Mouse (Mus musculus): ENCODE measurements around the gene Mcu. TPM values are rescaled to one million over a fixed set of nuclear protein-coding genes. Genes with fewer than 3 reads are reported as not detected.

Mcu gene
- polyA plus RNA-seq, 1 experiment = 32.4 TPM

GRCm38 (mm10) chr10:59576305-59576704 is 40.2 kb downstream of the Mcu start:
- no peak for DNase-seq
- WGBS = 47% methylated on average over 5 of the region's 5 CpGs
- Histone ChIP-seq H3K27me3 (ENCODE audit: control insufficient read depth, insufficient read depth, low read length) (no peaks in the 10 kb centered on the region), H3K27ac (ENCODE audit: insufficient read depth, low read length) (no peak overlapping the region), H3K4me1 (ENCODE audit: control insufficient read depth, insufficient read depth, low read length) (peaks cover 11% of the 10 kb centered on the region), H3K4me3 (replicated peaks; ENCODE audit: insufficient read depth, low read depth, low read length) (no peak overlapping the region)
- TF ChIP-seq POLR2A (IDR thresholded peaks at IDR 0.05; ENCODE audit: borderline replicate concordance, insufficient read depth, low read length) (no peak), CTCF (IDR thresholded peaks at IDR 0.05; ENCODE audit: borderline replicate concordance, insufficient read depth, low read depth, low read length) (no peak)

- H3K27ac ChIP-seq (ENCODE audit: insufficient read depth, low read length) = no peak overlapping the region
- H3K27me3 ChIP-seq (ENCODE audit: control insufficient read depth, insufficient read depth, low read length) = no peaks in the 10 kb centered on the region
- 99% methylated on average over 5 of the region's 5 CpGs for WGBS
- no peak overlapping the region for H3K4me3 ChIP-seq (replicated peaks; ENCODE audit: insufficient read depth, low read depth, low read length)
- DNase-seq = no peak
- H3K4me1 ChIP-seq (ENCODE audit: control insufficient read depth, insufficient read depth, low read length) = peaks cover 10% of the 10 kb centered on the region
- no peak for TF ChIP-seq POLR2A (IDR thresholded peaks at IDR 0.05; ENCODE audit: borderline replicate concordance, insufficient read depth, low read length)
- TF ChIP-seq CTCF (IDR thresholded peaks at IDR 0.05; ENCODE audit: borderline replicate concordance, insufficient read depth, low read depth, low read length) = no peak
These were observed 44.5 kb downstream of the Mcu start for GRCm38 (mm10) chr10:59571964-59572363.

GRCm38 (mm10) chr10:59571273-59571672 is 45.2 kb downstream of the Mcu start:
- no peak for TF ChIP-seq POLR2A (IDR thresholded peaks at IDR 0.05; ENCODE audit: borderline replicate concordance, insufficient read depth, low read length)
- TF ChIP-seq CTCF (IDR thresholded peaks at IDR 0.05; ENCODE audit: borderline replicate concordance, insufficient read depth, low read depth, low read length) = no peak
- 95% methylated on average over 4 of the region's 4 CpGs for WGBS

GRCm38 (mm10) chr10:59570780-59571179 is 45.7 kb downstream of the Mcu start:
- TF ChIP-seq POLR2A (IDR thresholded peaks at IDR 0.05; ENCODE audit: borderline replicate concordance, insufficient read depth, low read length) = no peak
- Histone ChIP-seq H3K4me1 (ENCODE audit: control insufficient read depth, insufficient read depth, low read length) (peaks cover 4% of the 10 kb centered on the region), H3K4me3 (replicated peaks; ENCODE audit: insufficient read depth, low read depth, low read length) (no peak overlapping the region), H3K27ac (ENCODE audit: insufficient read depth, low read length) (no peak overlapping the region), H3K27me3 (ENCODE audit: control insufficient read depth, insufficient read depth, low read length) (no peaks in the 10 kb centered on the region)
- DNase-seq = no peak
- 83% methylated on average over 2 of the region's 2 CpGs for WGBS

More at GRCm38 (mm10) chr10:59571273-59571672, 45.2 kb downstream of the Mcu start:
- Histone ChIP-seq H3K27ac (ENCODE audit: insufficient read depth, low read length) (no peak overlapping the region), H3K27me3 (ENCODE audit: control insufficient read depth, insufficient read depth, low read length) (no peaks in the 10 kb centered on the region), H3K4me3 (replicated peaks; ENCODE audit: insufficient read depth, low read depth, low read length) (no peak overlapping the region), H3K4me1 (ENCODE audit: control insufficient read depth, insufficient read depth, low read length) (peaks cover 8% of the 10 kb centered on the region)
- no peak for DNase-seq

- WGBS = 81% methylated on average over 6 of the region's 6 CpGs
- no peak for DNase-seq
- Histone ChIP-seq H3K27me3 (ENCODE audit: control insufficient read depth, insufficient read depth, low read length) (no peaks in the 10 kb centered on the region), H3K4me3 (replicated peaks; ENCODE audit: insufficient read depth, low read depth, low read length) (no peak overlapping the region), H3K27ac (ENCODE audit: insufficient read depth, low read length) (no peak overlapping the region), H3K4me1 (ENCODE audit: control insufficient read depth, insufficient read depth, low read length) (peaks cover 4% of the 10 kb centered on the region; the same call in 1 of the 2 replicates)
- no peak for TF ChIP-seq CTCF (IDR thresholded peaks at IDR 0.05; ENCODE audit: borderline replicate concordance, insufficient read depth, low read depth, low read length)
- no peak for TF ChIP-seq POLR2A (IDR thresholded peaks at IDR 0.05; ENCODE audit: borderline replicate concordance, insufficient read depth, low read length)
These were observed 46.1 kb downstream of the Mcu start for GRCm38 (mm10) chr10:59570360-59570759.

- TF ChIP-seq POLR2A (IDR thresholded peaks at IDR 0.05; ENCODE audit: borderline replicate concordance, insufficient read depth, low read length) (no peak), CTCF (IDR thresholded peaks at IDR 0.05; ENCODE audit: borderline replicate concordance, insufficient read depth, low read depth, low read length) (no peak)
- Histone ChIP-seq H3K4me3 (replicated peaks; ENCODE audit: insufficient read depth, low read depth, low read length) (no peak overlapping the region), H3K27ac (ENCODE audit: insufficient read depth, low read length) (no peak overlapping the region), H3K27me3 (ENCODE audit: control insufficient read depth, insufficient read depth, low read length) (no peaks in the 10 kb centered on the region), H3K4me1 (ENCODE audit: control insufficient read depth, insufficient read depth, low read length) (peaks cover 8% of the 10 kb centered on the region)
- no peak for DNase-seq
- 88% methylated on average over 1 of the region's 1 CpGs for WGBS
These were observed 47.0 kb downstream of the Mcu start for GRCm38 (mm10) chr10:59569481-59569869.

- Histone ChIP-seq H3K27me3 (ENCODE audit: control insufficient read depth, insufficient read depth, low read length) (no peaks in the 10 kb centered on the region), H3K27ac (ENCODE audit: insufficient read depth, low read length) (no peak overlapping the region), H3K4me1 (ENCODE audit: control insufficient read depth, insufficient read depth, low read length) (peaks cover 9% of the 10 kb centered on the region), H3K4me3 (replicated peaks; ENCODE audit: insufficient read depth, low read depth, low read length) (no peak overlapping the region)
- WGBS = 79% methylated on average over 10 of the region's 10 CpGs
- TF ChIP-seq CTCF (IDR thresholded peaks at IDR 0.05; ENCODE audit: borderline replicate concordance, insufficient read depth, low read depth, low read length) (no peak), POLR2A (IDR thresholded peaks at IDR 0.05; ENCODE audit: borderline replicate concordance, insufficient read depth, low read length) (no peak)
- DNase-seq = no peak
These were observed 47.6 kb downstream of the Mcu start for GRCm38 (mm10) chr10:59568665-59569480.

GRCm38 (mm10) chr10:59566968-59567367 is 49.5 kb downstream of the Mcu start:
- TF ChIP-seq CTCF (IDR thresholded peaks at IDR 0.05; ENCODE audit: borderline replicate concordance, insufficient read depth, low read depth, low read length) = no peak
- no peak for TF ChIP-seq POLR2A (IDR thresholded peaks at IDR 0.05; ENCODE audit: borderline replicate concordance, insufficient read depth, low read length)
- Histone ChIP-seq H3K4me1 (ENCODE audit: control insufficient read depth, insufficient read depth, low read length) (peaks cover 11% of the 10 kb centered on the region), H3K27ac (ENCODE audit: insufficient read depth, low read length) (no peak overlapping the region), H3K4me3 (replicated peaks; ENCODE audit: insufficient read depth, low read depth, low read length) (no peak overlapping the region), H3K27me3 (ENCODE audit: control insufficient read depth, insufficient read depth, low read length) (no peaks in the 10 kb centered on the region)
- DNase-seq = no peak
- 89% methylated on average over 13 of the region's 13 CpGs for WGBS
